Mouse (Mus musculus): ENCODE measurements around the gene Serpine1. TPM values are rescaled to one million over a fixed set of nuclear protein-coding genes. Genes with fewer than 3 reads are reported as not detected.

The Serpine1 gene
- polyA plus RNA-seq, 1 experiment: 33.4 TPM

- no peak for TF ChIP-seq POLR2A (IDR thresholded peaks at IDR 0.05; ENCODE audit: insufficient read depth, low read length)
- TF ChIP-seq CTCF (IDR thresholded peaks at IDR 0.05; ENCODE audit: low read depth, low read length): no peak
- no peak for TF ChIP-seq EP300 (IDR thresholded peaks at IDR 0.05; ENCODE audit: insufficient read depth, low read depth, low read length)
These were observed 36.0 kb upstream of the Serpine1 start for GRCm38 (mm10) chr5:137108111-137108510.

GRCm38 (mm10) chr5:137107670-137108069 is 35.6 kb upstream of the Serpine1 start:
- TF ChIP-seq CTCF (IDR thresholded peaks at IDR 0.05; ENCODE audit: low read depth, low read length) (no peak), POLR2A (IDR thresholded peaks at IDR 0.05; ENCODE audit: insufficient read depth, low read length) (no peak), EP300 (IDR thresholded peaks at IDR 0.05; ENCODE audit: insufficient read depth, low read depth, low read length) (no peak)
- Histone ChIP-seq H3K27ac (ENCODE audit: insufficient read depth, low read length) (no peak overlapping the region), H3K27me3 (ENCODE audit: control insufficient read depth, insufficient read depth, low read length, poor library complexity, severe bottlenecking) (no peaks in the 10 kb centered on the region), H3K9me3 (replicated peaks; ENCODE audit: control insufficient read depth, insufficient read depth, low read length, poor library complexity, severe bottlenecking) (no peaks in the 10 kb centered on the region), H3K4me3 (ENCODE audit: low read depth, low read length) (no peak overlapping the region), H3K9ac (ENCODE audit: low read depth, poor library complexity, severe bottlenecking) (no peak overlapping the region), H3K36me3 (ENCODE audit: control insufficient read depth, insufficient read depth, low read length, poor library complexity, severe bottlenecking) (no peaks in the 10 kb centered on the region), H3K4me1 (ENCODE audit: control insufficient read depth, insufficient read depth, low read length) (peaks cover 3% of the 10 kb centered on the region)

More at GRCm38 (mm10) chr5:137108111-137108510, 36.0 kb upstream of the Serpine1 start:
- Histone ChIP-seq H3K4me1 (ENCODE audit: control insufficient read depth, insufficient read depth, low read length) (peaks cover 3% of the 10 kb centered on the region), H3K9ac (ENCODE audit: low read depth, poor library complexity, severe bottlenecking) (no peak overlapping the region), H3K27me3 (ENCODE audit: control insufficient read depth, insufficient read depth, low read length, poor library complexity, severe bottlenecking) (no peaks in the 10 kb centered on the region), H3K27ac (ENCODE audit: insufficient read depth, low read length) (no peak overlapping the region), H3K9me3 (replicated peaks; ENCODE audit: control insufficient read depth, insufficient read depth, low read length, poor library complexity, severe bottlenecking) (no peaks in the 10 kb centered on the region), H3K36me3 (ENCODE audit: control insufficient read depth, insufficient read depth, low read length, poor library complexity, severe bottlenecking) (no peaks in the 10 kb centered on the region), H3K4me3 (ENCODE audit: low read depth, low read length) (no peak overlapping the region)

- Histone ChIP-seq H3K4me3 (ENCODE audit: low read depth, low read length) (no peak overlapping the region), H3K9ac (ENCODE audit: low read depth, poor library complexity, severe bottlenecking) (no peak overlapping the region), H3K36me3 (ENCODE audit: control insufficient read depth, insufficient read depth, low read length, poor library complexity, severe bottlenecking) (no peaks in the 10 kb centered on the region), H3K9me3 (replicated peaks; ENCODE audit: control insufficient read depth, insufficient read depth, low read length, poor library complexity, severe bottlenecking) (no peaks in the 10 kb centered on the region), H3K27ac (ENCODE audit: insufficient read depth, low read length) (no peak overlapping the region), H3K27me3 (ENCODE audit: control insufficient read depth, insufficient read depth, low read length, poor library complexity, severe bottlenecking) (no peaks in the 10 kb centered on the region), H3K4me1 (ENCODE audit: control insufficient read depth, insufficient read depth, low read length) (peaks cover 5% of the 10 kb centered on the region)
- TF ChIP-seq EP300 (IDR thresholded peaks at IDR 0.05; ENCODE audit: insufficient read depth, low read depth, low read length) (no peak), CTCF (IDR thresholded peaks at IDR 0.05; ENCODE audit: low read depth, low read length) (peak; percentile 27), POLR2A (IDR thresholded peaks at IDR 0.05; ENCODE audit: insufficient read depth, low read length) (no peak)
These were observed 35.0 kb upstream of the Serpine1 start for GRCm38 (mm10) chr5:137107024-137107423.

- Histone ChIP-seq H3K9me3 (replicated peaks; ENCODE audit: control insufficient read depth, insufficient read depth, low read length, poor library complexity, severe bottlenecking) (no peaks in the 10 kb centered on the region), H3K4me3 (ENCODE audit: low read depth, low read length) (no peak overlapping the region), H3K27ac (ENCODE audit: insufficient read depth, low read length) (no peak overlapping the region), H3K27me3 (ENCODE audit: control insufficient read depth, insufficient read depth, low read length, poor library complexity, severe bottlenecking) (no peaks in the 10 kb centered on the region), H3K36me3 (ENCODE audit: control insufficient read depth, insufficient read depth, low read length, poor library complexity, severe bottlenecking) (no peaks in the 10 kb centered on the region), H3K4me1 (ENCODE audit: control insufficient read depth, insufficient read depth, low read length) (peaks cover 5% of the 10 kb centered on the region), H3K9ac (ENCODE audit: low read depth, poor library complexity, severe bottlenecking) (no peak overlapping the region)
- no peak for TF ChIP-seq POLR2A (IDR thresholded peaks at IDR 0.05; ENCODE audit: insufficient read depth, low read length)
- TF ChIP-seq EP300 (IDR thresholded peaks at IDR 0.05; ENCODE audit: insufficient read depth, low read depth, low read length): no peak
- TF ChIP-seq CTCF (IDR thresholded peaks at IDR 0.05; ENCODE audit: low read depth, low read length): no peak
These were observed 34.4 kb upstream of the Serpine1 start for GRCm38 (mm10) chr5:137106434-137106833.

GRCm38 (mm10) chr5:137103969-137104368 is 31.9 kb upstream of the Serpine1 start:
- H3K27me3 ChIP-seq (ENCODE audit: control insufficient read depth, insufficient read depth, low read length, poor library complexity, severe bottlenecking): no peaks in the 10 kb centered on the region
- no peak overlapping the region for H3K9ac ChIP-seq (ENCODE audit: low read depth, poor library complexity, severe bottlenecking)
- no peak for TF ChIP-seq CTCF (IDR thresholded peaks at IDR 0.05; ENCODE audit: low read depth, low read length)
- no peak for TF ChIP-seq EP300 (IDR thresholded peaks at IDR 0.05; ENCODE audit: insufficient read depth, low read depth, low read length)
- TF ChIP-seq POLR2A (IDR thresholded peaks at IDR 0.05; ENCODE audit: insufficient read depth, low read length): no peak
- H3K4me3 ChIP-seq (ENCODE audit: low read depth, low read length): no peak overlapping the region
- no peak overlapping the region for H3K27ac ChIP-seq (ENCODE audit: insufficient read depth, low read length)
- no peaks in the 10 kb centered on the region for H3K36me3 ChIP-seq (ENCODE audit: control insufficient read depth, insufficient read depth, low read length, poor library complexity, severe bottlenecking)
- no peaks in the 10 kb centered on the region for H3K9me3 ChIP-seq (replicated peaks; ENCODE audit: control insufficient read depth, insufficient read depth, low read length, poor library complexity, severe bottlenecking)
- peaks cover 2% of the 10 kb centered on the region for H3K4me1 ChIP-seq (ENCODE audit: control insufficient read depth, insufficient read depth, low read length)

- H3K27me3 ChIP-seq (ENCODE audit: control insufficient read depth, insufficient read depth, low read length, poor library complexity, severe bottlenecking): no peaks in the 10 kb centered on the region
- H3K36me3 ChIP-seq (ENCODE audit: control insufficient read depth, insufficient read depth, low read length, poor library complexity, severe bottlenecking): no peaks in the 10 kb centered on the region
- peaks cover 2% of the 10 kb centered on the region for H3K4me1 ChIP-seq (ENCODE audit: control insufficient read depth, insufficient read depth, low read length)
- no peak overlapping the region for H3K9ac ChIP-seq (ENCODE audit: low read depth, poor library complexity, severe bottlenecking)
- no peaks in the 10 kb centered on the region for H3K9me3 ChIP-seq (replicated peaks; ENCODE audit: control insufficient read depth, insufficient read depth, low read length, poor library complexity, severe bottlenecking)
- H3K27ac ChIP-seq (ENCODE audit: insufficient read depth, low read length): no peak overlapping the region
- peak overlapping the region; percentile 24; the same call in 1 of the 2 replicates for H3K4me3 ChIP-seq (ENCODE audit: low read depth, low read length)
- TF ChIP-seq CTCF (IDR thresholded peaks at IDR 0.05; ENCODE audit: low read depth, low read length) (no peak), POLR2A (IDR thresholded peaks at IDR 0.05; ENCODE audit: insufficient read depth, low read length) (no peak), EP300 (IDR thresholded peaks at IDR 0.05; ENCODE audit: insufficient read depth, low read depth, low read length) (0 out of 2 replicates have a peak, but pooled peaks have one; percentile 30)
These were observed 30.8 kb upstream of the Serpine1 start for GRCm38 (mm10) chr5:137102575-137103522.

All from ES-Bruce4 (cell line).